Mouse (Mus musculus) layer of hippocampus, postnatal 25 days (tissue): ENCODE measurements around the gene Dnajb4. TPM values are rescaled to one million over a fixed set of nuclear protein-coding genes. Genes with fewer than 3 reads are reported as not detected.

Experiments
- DNase-seq, 2 experiments: peaks; one replicate each; pipeline ENCODE4 v3.0.0; 2022; ENCODE audit warnings: mixed read lengths in 2 of 2, low spot score in 1 of 2; ENCODE audit errors: extremely low spot score in 1 of 2
- total RNA-seq, 2 experiments: library from RNA; stranded (reverse); gene quantifications; 2 replicates each; pipeline ENCODE4 v1.2.3; 2021

The Dnajb4 gene
- total RNA-seq, 2 experiments from 2014 or later = 59.0 to 59.1 TPM

- DNase-seq = no peak
Measured at GRCm38 (mm10) chr3:152179285-152179684, 30.8 kb downstream of the Dnajb4 start.

- DNase-seq = no peak
Measured at GRCm38 (mm10) chr3:152178816-152179215, 31.3 kb downstream of the Dnajb4 start.

GRCm38 (mm10) chr3:152172322-152172935, 37.7 kb downstream of the Dnajb4 start:
- no peak for DNase-seq

GRCm38 (mm10) chr3:152171862-152172261, 38.2 kb downstream of the Dnajb4 start:
- DNase-seq = no peak

- no peak for DNase-seq
Measured at GRCm38 (mm10) chr3:152171236-152171635, 38.9 kb downstream of the Dnajb4 start.

- DNase-seq = no peak
Measured at GRCm38 (mm10) chr3:152170407-152170806, 39.7 kb downstream of the Dnajb4 start.

DNA sequence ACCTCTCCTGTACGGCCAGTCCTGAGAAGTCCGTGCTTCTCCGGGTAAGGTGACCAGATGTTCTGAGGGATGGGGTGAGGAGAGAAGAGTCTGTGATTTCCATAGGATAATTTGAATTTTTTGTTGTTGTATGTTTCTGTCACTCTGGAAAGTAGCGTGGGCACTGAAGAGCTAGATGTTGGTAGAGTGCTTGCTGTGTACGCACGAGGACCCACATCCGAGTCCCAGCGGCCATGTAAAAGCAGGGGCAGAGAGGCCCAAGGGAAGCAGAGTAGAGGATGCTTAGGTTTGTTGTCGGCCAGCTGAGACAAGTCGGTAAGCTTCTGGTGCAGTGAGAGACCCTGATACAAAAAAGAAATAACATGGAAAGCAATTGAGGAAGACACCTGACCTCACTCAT, 42.1 kb downstream of the Dnajb4 start:
- DNase-seq = no peak

DNA sequence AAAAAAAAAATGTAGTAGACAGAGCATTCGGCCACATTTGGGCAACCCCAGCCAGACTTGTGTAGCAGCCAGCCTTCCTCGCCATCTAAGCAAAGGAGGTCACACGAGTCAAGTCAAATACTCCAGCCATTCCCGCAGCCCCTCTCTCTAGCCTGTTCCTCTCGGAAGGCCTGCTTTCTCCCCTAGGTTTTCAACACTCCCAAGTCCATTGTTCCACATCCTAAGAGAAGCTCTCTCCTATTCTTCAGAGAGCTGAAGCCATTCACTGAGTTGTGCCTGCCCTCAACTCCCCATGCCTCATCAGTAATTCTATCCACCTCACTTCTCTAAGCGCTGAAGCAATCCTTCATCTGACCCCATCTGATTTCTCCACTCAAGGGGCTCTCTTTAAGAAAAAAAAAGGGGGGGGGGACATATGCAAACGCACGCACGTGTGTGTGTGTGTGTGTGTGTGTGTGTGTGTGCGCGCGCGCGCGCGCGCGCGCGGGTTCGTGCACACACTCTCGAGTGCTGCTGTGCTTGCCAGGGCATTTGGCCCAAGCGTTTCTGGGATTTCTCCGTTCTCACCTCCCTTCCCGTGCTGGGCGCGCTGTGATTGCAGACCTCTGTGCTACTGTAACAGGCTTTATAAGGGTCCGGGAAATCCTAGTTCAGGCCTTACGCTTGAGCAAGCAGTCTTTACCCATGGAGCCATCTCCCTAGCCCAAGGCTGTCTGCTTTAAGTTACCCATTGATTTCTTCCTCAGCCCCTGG, 43.2 kb downstream of the Dnajb4 start:
- DNase-seq = no peak

DNA sequence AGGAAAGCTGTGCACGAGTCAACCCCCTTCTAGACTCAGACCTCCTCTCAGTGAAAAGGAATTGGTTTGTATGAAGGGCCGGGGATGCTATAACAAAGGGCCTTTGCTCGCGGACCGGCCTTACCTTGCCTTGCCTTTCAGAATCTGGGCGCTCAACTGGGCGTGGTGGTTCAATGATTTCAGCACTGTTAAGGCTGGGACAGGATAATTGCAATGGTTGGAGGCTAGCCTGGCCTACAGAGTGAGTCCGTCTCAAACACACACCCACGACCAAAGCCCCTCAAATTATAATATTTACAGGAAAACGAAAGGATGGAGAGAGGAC, 44.0 kb downstream of the Dnajb4 start, which contains the start of gene Gipc2:
Gene Gipc2 (minus strand): TSS at position 132 of the 325 bp plus-strand sequence.
- DNase-seq = no peak

DNA sequence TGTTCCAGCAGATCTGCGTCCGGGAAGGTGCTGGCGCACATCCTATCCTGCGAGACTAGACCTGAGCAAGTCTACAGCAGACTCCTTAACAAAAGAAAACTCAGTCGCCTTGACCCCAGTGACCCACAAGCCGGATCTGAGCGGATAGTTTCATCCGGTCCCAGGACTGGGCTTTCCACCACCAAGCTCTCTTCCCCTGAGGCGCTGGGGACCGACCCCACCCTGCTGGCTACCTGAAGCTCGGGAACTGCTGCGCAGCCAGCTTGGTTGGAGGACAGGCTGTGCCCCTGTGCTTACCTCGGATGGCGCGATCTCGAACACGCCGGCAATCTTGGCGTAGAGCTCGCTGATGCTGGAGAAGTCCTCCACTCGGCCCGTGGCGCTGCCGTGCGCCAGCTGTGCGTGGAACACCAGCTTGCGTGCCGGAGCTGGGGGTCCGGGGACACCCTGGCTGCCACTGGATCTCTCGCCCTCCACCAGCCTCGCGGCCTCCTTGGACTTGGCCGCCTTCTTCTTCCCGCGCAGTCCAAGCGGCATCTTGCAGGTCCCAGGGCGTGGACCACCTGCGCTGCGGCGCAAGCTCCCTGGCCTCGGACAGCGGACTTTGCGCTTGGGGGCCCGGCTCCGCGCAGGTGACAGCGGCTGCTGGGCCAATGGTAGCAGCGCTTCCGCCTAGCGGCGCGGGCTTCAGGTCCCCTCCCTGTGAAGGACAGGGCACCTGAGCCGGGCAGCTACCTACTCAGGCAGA, 44.6 kb downstream of the Dnajb4 start:
- DNase-seq = no peak

DNA sequence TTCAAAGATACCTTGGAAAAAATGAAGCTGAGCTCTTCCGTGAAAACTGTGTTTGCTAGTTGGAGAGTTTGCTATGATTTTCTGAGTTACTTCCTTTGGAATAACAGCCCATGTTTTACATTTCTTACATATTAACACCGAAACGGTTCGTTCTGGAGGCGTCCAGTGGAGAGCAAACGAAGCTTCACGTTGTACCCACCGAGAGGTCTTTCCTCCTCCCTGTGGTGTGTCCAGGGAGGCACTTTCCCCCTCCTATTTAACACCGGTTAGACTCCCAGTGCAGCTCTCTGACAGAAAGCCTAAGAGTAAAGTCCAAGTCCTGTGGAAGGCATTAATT, 45.1 kb downstream of the Dnajb4 start:
- DNase-seq = no peak

- no peak for DNase-seq
Measured at GRCm38 (mm10) chr3:152163320-152163719, 46.8 kb downstream of the Dnajb4 start.

GRCm38 (mm10) chr3:152160607-152161006, 49.5 kb downstream of the Dnajb4 start:
- no peak for DNase-seq

DNA sequence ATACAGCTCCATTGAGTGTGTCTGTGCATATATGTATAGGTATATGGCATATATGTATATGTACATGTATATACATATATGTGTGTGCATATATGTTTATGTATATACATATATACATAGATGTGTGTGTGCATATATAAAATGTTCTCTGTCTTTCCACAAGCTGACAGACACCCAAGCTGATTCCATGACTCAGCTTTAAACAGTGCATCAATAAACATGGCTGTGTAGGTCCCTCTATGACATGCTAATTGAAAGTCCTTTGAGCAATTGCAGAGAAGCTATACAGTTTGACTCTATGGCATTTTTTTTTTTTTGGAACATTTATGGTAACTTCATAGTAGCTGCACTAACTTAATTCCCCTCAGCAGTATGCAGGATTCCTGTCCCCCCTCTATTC, 50.8 kb downstream of the Dnajb4 start:
- DNase-seq = no peak

GRCm38 (mm10) chr3:152158344-152159291, 51.5 kb downstream of the Dnajb4 start:
- DNase-seq = no peak

GRCm38 (mm10) chr3:152156816-152157496, 53.1 kb downstream of the Dnajb4 start:
- no peak for DNase-seq

DNA sequence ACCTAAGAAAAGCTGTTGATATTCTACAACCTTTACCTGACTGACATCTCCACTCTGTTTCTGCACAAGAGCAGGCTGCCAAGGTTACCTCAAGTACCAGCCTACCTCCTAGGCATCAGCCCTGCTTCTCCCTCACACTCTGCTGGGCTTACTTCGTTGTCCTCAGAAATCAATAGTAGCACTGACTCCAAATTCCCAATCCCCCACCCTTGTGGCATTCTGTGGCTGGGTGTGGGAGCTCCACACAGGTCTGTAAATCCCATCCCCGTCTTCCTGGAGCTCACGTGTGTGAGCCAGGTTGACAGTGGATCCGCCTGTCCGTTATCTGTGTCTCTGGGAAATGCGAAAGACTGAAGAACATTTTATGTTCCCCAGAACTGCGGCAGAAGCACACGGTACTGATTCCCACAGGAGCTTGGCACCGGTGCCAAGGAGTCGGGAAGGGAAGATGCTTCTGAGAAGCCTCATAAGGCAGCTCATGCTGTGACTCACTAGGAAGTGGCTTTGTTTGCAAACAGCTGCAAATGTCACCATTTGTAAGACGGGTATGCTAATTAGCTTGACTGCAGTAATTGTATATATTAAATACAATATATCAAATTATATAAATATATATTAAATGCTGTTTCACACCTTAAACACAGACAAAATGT, 54.7 kb downstream of the Dnajb4 start:
- DNase-seq = no peak

DNA sequence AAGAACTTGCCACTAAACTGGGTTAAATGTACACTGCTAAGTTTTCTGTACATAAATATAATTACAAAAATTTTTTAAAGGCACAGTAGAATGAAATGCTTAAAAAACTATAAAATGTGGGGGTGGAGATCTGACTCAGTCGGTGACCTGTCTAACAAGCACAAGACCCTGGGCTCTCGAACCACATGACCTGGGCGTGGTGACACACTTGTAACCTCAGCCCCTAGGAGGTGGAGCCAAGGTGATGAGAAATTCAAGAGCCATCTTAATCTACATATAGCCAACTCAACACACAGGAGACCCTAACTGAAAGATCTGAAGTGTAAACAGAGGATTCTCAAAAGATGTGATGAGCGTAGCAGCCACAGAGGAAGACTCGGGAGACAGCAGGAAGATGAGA, 56.0 kb downstream of the Dnajb4 start:
- DNase-seq = no peak

DNA sequence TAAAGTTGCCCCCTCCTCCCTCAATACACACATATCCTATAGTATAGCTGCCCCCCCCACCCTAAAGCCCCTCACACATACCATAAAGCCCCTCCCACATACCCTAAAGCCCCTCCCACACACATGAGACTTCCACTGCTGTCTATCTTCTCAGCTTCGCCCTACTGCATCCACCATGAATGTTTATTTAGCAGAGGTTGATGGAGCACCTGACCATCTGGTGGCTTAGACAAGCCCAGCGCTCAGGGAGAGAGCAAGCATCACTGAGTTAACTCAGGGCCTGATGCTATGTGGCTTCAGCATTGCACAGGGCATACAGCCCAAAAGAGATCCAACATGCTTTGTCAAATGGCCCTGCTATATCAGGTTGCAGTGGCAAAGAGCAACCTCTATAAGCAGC, 57.0 kb downstream of the Dnajb4 start:
- no peak for DNase-seq

GRCm38 (mm10) chr3:152152483-152152804, 57.7 kb downstream of the Dnajb4 start:
- no peak for DNase-seq
